Mouse (Mus musculus) MEL-GATA-1-ER (cell line): ENCODE results near the gene Tnrc6b.
"Not testable (repeated sequence)": the region's sequence is repeated elsewhere in the genome, so short reads cannot be mapped to it uniquely, and the experiment has no call there.

Source experiments
- DNase-seq: peaks from one replicate; pipeline ENCODE4 v3.0.0-alpha.2; 2012; ENCODE audit warnings: low read depth; ENCODE audit errors: extremely low read depth

Gene Tnrc6b

GRCm38 (mm10) chr15:80912175-80912574, 201.1 kb downstream of the Tnrc6b start:
- no peak for DNase-seq

- DNase-seq = no peak
Observed at GRCm38 (mm10) chr15:80913803-80914202, 202.7 kb downstream of the Tnrc6b start.

- DNase-seq = no peak
Observed at GRCm38 (mm10) chr15:80915850-80916249, 204.7 kb downstream of the Tnrc6b start.

GRCm38 (mm10) chr15:80916621-80917020, 205.5 kb downstream of the Tnrc6b start:
- DNase-seq = no peak

GRCm38 (mm10) chr15:80920346-80920745, 209.2 kb downstream of the Tnrc6b start:
- no peak for DNase-seq

GRCm38 (mm10) chr15:80921781-80922180, 210.7 kb downstream of the Tnrc6b start:
- no peak for DNase-seq

GRCm38 (mm10) chr15:80924211-80924610, 213.1 kb downstream of the Tnrc6b start:
- DNase-seq = no peak

GRCm38 (mm10) chr15:80928811-80929355, 217.8 kb downstream of the Tnrc6b start:
- no peak for DNase-seq

GRCm38 (mm10) chr15:80930048-80930571, 219.0 kb downstream of the Tnrc6b start:
- DNase-seq = no peak

- not testable (repeated sequence) for DNase-seq
Observed at GRCm38 (mm10) chr15:80930676-80931320, 219.7 kb downstream of the Tnrc6b start.

GRCm38 (mm10) chr15:80931345-80931960, 220.3 kb downstream of the Tnrc6b start:
- DNase-seq = no peak

GRCm38 (mm10) chr15:80934841-80935240, 223.7 kb downstream of the Tnrc6b start:
- no peak for DNase-seq

- no peak for DNase-seq
Observed at GRCm38 (mm10) chr15:80936686-80937085, 225.6 kb downstream of the Tnrc6b start.

- no peak for DNase-seq
Observed at GRCm38 (mm10) chr15:80938615-80939014, 227.5 kb downstream of the Tnrc6b start.

GRCm38 (mm10) chr15:80939401-80939800, 228.3 kb downstream of the Tnrc6b start:
- DNase-seq = no peak

- DNase-seq = no peak
Observed at GRCm38 (mm10) chr15:80941468-80942040, 230.4 kb downstream of the Tnrc6b start.

GRCm38 (mm10) chr15:80945851-80946250, 234.7 kb downstream of the Tnrc6b start:
- DNase-seq = peak; percentile 65

GRCm38 (mm10) chr15:80948145-80949135, 237.3 kb downstream of the Tnrc6b start, which contains the start of gene Adsl:
Gene Adsl, plus strand, starts transcription at chr15:80948490.
- peak; percentile 65 for DNase-seq

GRCm38 (mm10) chr15:80949431-80949830, 238.3 kb downstream of the Tnrc6b start:
- no peak for DNase-seq

GRCm38 (mm10) chr15:80950055-80950454, 238.9 kb downstream of the Tnrc6b start:
- DNase-seq = no peak

- DNase-seq = no peak
Observed at GRCm38 (mm10) chr15:80953971-80954370, 242.9 kb downstream of the Tnrc6b start.
